ENCODE assay signal across 9 mouse cellular contexts in genomic region chr2:131770852-131771251, GRCm38 (mm10).
DNase-seq lines count a peak whose midpoint lies in the region; ATAC-seq lines count a peak whose summit lies in the region.
"Had no signal": no experiment of that assay in that cellular context is flagged by ENCODE, and none has a peak within 500 bp of the region (broad histone marks: within the 10 kb centered on the region; RNA-seq: fewer than 3 reads in every experiment).

No protein-coding gene starts in this region.

- peak; percentile 52 for DNase-seq in forebrain, embryonic 14.5 days (ENCODE audit: low spot score)
- peak; percentile 29 for DNase-seq in urinary bladder, postnatal 14 days (ENCODE audit: low spot score)
- DNase-seq in urinary bladder, adult 18-20 months (ENCODE audit: low spot score in 2 of 2), result no peak
- DNase-seq in embryonic facial prominence, embryonic 11.5 days (ENCODE audit: low spot score), result peak; percentile 73
- DNase-seq in layer of hippocampus, adult 18-20 months (ENCODE audit: low spot score in 2 of 2), result peak; percentile 45 to 84
- DNase-seq in Muller cell, postnatal 12 days (ENCODE audit: inconsistent ontology term), result no peak

- H3K36me3 ChIP-seq in forebrain, embryonic 14.5 days (ENCODE audit: control insufficient read depth, insufficient read depth, low read length), result no peaks in the 10 kb centered on the region
- H3K36me3 ChIP-seq in forebrain, embryonic 12.5 days (replicated peaks), result no peaks in the 10 kb centered on the region
- H3K36me3 ChIP-seq in embryonic facial prominence, embryonic 11.5 days (replicated peaks; ENCODE audit: control insufficient read depth, insufficient read depth, low read depth, low read length), result no peaks in the 10 kb centered on the region
- H3K36me3 ChIP-seq: limb, embryonic 13.5 days had no signal

- no peaks in the 10 kb centered on the region for H3K27me3 ChIP-seq in forebrain, embryonic 14.5 days (replicated peaks; ENCODE audit: control insufficient read depth, insufficient read depth, low read length)
- no peaks in the 10 kb centered on the region for H3K27me3 ChIP-seq in forebrain, embryonic 12.5 days
- H3K27me3 ChIP-seq in embryonic facial prominence, embryonic 11.5 days (ENCODE audit: control insufficient read depth, insufficient read depth, low read length), result no peaks in the 10 kb centered on the region
- H3K27me3 ChIP-seq: limb, embryonic 13.5 days had no signal

- no peak for ATAC-seq in forebrain, embryonic 14.5 days
- no peak for ATAC-seq in forebrain, embryonic 12.5 days (ENCODE audit: low FRiP score)
- no peak for ATAC-seq in embryonic facial prominence, embryonic 11.5 days (replicated peaks; ENCODE audit: insufficient number of reproducible peaks, low FRiP score, low TSS enrichment, low read depth)
- ATAC-seq in megakaryocyte progenitor cell, adult 5-6 weeks (replicated peaks; ENCODE audit: poor library complexity), result peak; percentile 58; the same call in 1 of the 2 replicates

- H3K4me1 ChIP-seq in forebrain, embryonic 14.5 days (ENCODE audit: control insufficient read depth, insufficient read depth, low read length), result no peaks in the 10 kb centered on the region
- no peaks in the 10 kb centered on the region for H3K4me1 ChIP-seq in forebrain, embryonic 12.5 days
- H3K4me1 ChIP-seq in embryonic facial prominence, embryonic 11.5 days (ENCODE audit: control insufficient read depth, insufficient read depth, low read length), result no peaks in the 10 kb centered on the region

- H3K9me3 ChIP-seq in forebrain, embryonic 14.5 days (replicated peaks; ENCODE audit: control insufficient read depth, low read length), result no peaks in the 10 kb centered on the region
- no peaks in the 10 kb centered on the region for H3K9me3 ChIP-seq in forebrain, embryonic 12.5 days
- H3K9me3 ChIP-seq in embryonic facial prominence, embryonic 11.5 days (replicated peaks; ENCODE audit: control insufficient read depth, low read length), result no peaks in the 10 kb centered on the region
- H3K9me3 ChIP-seq: limb, embryonic 13.5 days had no signal

- no peak overlapping the region for H3K9ac ChIP-seq in forebrain, embryonic 14.5 days (ENCODE audit: low read length)
- H3K9ac ChIP-seq in forebrain, embryonic 12.5 days, result no peak overlapping the region
- H3K9ac ChIP-seq in embryonic facial prominence, embryonic 11.5 days (replicated peaks; ENCODE audit: low read length), result no peak overlapping the region
- H3K9ac ChIP-seq: limb, embryonic 13.5 days had no signal

- no peak overlapping the region for H3K4me2 ChIP-seq in forebrain, embryonic 14.5 days (ENCODE audit: low read length)
- H3K4me2 ChIP-seq in forebrain, embryonic 12.5 days, result no peak overlapping the region
- no peak overlapping the region for H3K4me2 ChIP-seq in embryonic facial prominence, embryonic 11.5 days (ENCODE audit: low read depth, low read length)
- H3K4me2 ChIP-seq: limb, embryonic 13.5 days had no signal

- H3K4me3 ChIP-seq in forebrain, embryonic 14.5 days (ENCODE audit: low read depth, low read length), result no peak overlapping the region
- H3K4me3 ChIP-seq in forebrain, embryonic 12.5 days (replicated peaks), result no peak overlapping the region
- H3K4me3 ChIP-seq in embryonic facial prominence, embryonic 11.5 days (ENCODE audit: low read depth, low read length), result no peak overlapping the region
- H3K4me3 ChIP-seq: limb, embryonic 13.5 days had no signal

- no peak overlapping the region for H3K27ac ChIP-seq in forebrain, embryonic 14.5 days (ENCODE audit: low read depth, low read length)
- no peak overlapping the region for H3K27ac ChIP-seq in forebrain, embryonic 12.5 days
- H3K27ac ChIP-seq in embryonic facial prominence, embryonic 11.5 days (replicated peaks; ENCODE audit: low read depth, low read length), result no peak overlapping the region
- H3K27ac ChIP-seq: limb, embryonic 13.5 days had no signal

- 57% methylated on average over 5 of the region's 5 CpGs for WGBS in forebrain, embryonic 14.5 days
- 59% methylated on average over 5 of the region's 5 CpGs for WGBS in forebrain, embryonic 12.5 days
- WGBS in embryonic facial prominence, embryonic 11.5 days, result 57% methylated on average over 5 of the region's 5 CpGs

Comparison
In these comparisons a context has a peak if more than half of its experiments do, and no peak if none do; other contexts are left out.
1. DNase-seq: peak in forebrain, embryonic 14.5 days (single experiment), urinary bladder, postnatal 14 days (single experiment), embryonic facial prominence, embryonic 11.5 days (single experiment) and layer of hippocampus, adult 18-20 months (2 of 2); none in urinary bladder, adult 18-20 months (0 of 2) and Muller cell, postnatal 12 days (single experiment).